Mouse (Mus musculus) C2C12 (cell line): ENCODE results near the gene Litaf.

ENCODE experiments used
- CTCF ChIP-seq: IDR thresholded peaks from one replicate; pipeline ENCODE4 v1.5.1; 2011; ENCODE audit not compliant: control insufficient read depth, insufficient read depth, insufficient read length
- USF1 ChIP-seq: IDR thresholded peaks from one replicate; pipeline ENCODE4 v1.6.1; 2011; ENCODE audit warnings: low read depth, mild to moderate bottlenecking, control low read depth, moderate library complexity

- TF ChIP-seq CTCF: no peak
- TF ChIP-seq USF1: no peak
These were observed 27.9 kb upstream of the Litaf start for GRCm38 (mm10) chr16:11093717-11094386.
